Mouse (Mus musculus) testis, postnatal 14 days (tissue): ENCODE measurements around the gene Adprm.

ENCODE experiments used
- DNase-seq: peaks from one replicate; pipeline ENCODE4 v3.0.0; 2021; ENCODE audit warnings: low spot score

Adprm gene

DNA sequence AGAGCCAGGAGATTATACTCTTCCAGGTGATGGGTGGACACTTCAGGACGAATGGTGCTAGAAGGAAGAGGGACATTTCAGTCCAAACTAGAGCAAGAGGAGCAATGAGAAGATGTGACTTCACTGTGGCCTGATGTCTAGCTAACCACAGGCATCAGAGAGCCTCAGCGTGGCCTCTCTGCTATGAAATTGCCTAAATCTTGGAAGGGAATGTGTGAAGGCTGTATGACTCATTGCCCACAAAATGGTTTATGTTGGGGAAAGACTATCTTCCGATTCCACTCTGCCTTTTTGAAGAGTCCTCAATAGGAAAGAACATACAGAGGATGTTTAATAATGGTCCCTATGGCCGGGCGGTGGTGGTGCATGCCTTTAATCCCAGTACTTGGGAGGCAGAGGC, 24.4 kb upstream of the Adprm start:
- DNase-seq, result no peak

DNA sequence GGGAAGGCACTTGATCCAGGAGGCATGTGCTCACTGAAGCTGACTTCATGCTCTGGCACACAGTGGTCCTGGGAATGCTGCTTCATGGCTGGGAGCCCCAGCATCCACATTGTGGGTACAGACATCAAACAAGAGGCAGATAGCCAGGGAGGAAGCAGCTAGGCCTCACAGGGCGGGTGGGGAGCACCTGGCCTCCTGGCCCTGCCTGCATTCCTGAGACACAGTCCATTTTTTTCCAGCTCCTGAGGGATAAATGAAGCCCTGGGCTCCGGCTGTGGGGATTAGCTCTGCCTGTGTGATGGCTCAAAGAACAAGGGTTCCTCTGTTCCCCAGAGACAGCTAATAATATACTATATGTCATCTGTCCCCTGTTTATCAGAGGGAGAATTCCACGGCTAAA, 22.6 kb upstream of the Adprm start:
- DNase-seq, result no peak

DNA sequence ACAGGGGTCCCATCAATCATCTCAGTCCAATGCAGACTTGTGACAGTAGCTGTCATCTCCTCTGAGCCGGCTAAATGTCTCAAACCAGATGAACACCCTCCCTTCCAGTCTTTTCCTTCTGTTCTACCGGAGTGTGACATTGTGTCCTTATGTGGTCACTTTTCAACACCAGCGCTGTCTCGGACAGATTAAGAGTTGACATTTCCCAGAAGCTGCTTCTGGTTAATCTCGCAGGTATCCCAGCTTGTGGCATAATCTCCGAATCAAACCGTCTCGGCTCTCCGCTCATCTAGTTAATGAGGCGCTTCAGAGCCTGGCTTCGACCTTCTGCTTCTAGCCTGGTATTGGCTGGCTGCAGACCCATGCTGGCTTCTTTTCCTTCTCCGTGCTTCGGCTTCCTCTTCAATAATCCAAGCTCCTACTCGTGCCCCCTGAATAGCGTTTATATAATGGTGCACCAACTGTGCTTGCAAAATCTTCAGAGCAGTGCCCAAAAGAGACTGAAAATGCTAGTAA, 20.3 kb upstream of the Adprm start:
- DNase-seq, result no peak

GRCm38 (mm10) chr11:67067741-67068140, 15.3 kb upstream of the Adprm start:
- DNase-seq, result no peak

DNA sequence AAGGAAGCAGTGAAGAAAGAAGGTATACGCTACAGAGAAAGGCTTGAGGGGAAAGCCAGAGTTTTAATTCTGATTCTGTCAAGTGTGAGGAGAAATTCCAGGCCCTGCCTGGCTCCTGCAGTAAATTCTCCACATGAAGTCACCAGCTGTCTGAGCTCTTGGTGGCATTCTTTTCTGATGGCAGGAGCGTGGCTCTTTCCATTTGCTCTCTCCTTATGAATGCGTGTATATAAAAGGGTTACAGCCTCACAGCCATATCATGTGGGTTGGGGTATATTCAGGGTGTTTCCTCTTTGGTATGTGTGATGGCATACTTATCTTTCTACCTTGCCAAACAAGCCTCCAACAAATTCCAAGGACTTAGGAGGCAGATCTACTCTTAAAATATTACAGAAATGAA, 10.3 kb upstream of the Adprm start:
- DNase-seq, result no peak

DNA sequence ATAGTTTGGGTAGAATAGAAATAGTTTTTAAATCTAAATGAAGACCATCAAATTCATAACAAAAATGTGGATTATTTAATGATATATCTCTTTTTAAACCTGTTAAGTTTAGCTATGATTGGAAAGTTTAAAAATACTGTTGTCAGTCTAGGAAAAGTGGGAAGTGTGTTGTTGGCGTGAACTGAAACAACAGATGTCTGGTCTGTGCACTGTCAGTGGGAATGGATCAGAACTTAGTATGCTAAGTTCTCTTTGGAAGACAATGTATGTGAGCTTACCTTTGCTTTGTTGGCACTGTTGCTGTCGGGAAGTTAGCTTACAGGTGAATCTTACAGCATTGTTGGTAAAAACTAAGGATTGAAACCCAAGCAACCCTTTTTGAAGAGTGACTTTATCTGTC, 8.9 kb upstream of the Adprm start:
- no peak for DNase-seq

- DNase-seq, result no peak
Observed at GRCm38 (mm10) chr11:67054754-67055365, 2.5 kb upstream of the Adprm start.

GRCm38 (mm10) chr11:67051676-67052320, 596 bp downstream of the Adprm start:
- DNase-seq, result no peak

- DNase-seq, result no peak
Observed at GRCm38 (mm10) chr11:67049256-67049655, 3.1 kb downstream of the Adprm start.

- no peak for DNase-seq
Observed at GRCm38 (mm10) chr11:67048496-67048895, 3.9 kb downstream of the Adprm start.

DNA sequence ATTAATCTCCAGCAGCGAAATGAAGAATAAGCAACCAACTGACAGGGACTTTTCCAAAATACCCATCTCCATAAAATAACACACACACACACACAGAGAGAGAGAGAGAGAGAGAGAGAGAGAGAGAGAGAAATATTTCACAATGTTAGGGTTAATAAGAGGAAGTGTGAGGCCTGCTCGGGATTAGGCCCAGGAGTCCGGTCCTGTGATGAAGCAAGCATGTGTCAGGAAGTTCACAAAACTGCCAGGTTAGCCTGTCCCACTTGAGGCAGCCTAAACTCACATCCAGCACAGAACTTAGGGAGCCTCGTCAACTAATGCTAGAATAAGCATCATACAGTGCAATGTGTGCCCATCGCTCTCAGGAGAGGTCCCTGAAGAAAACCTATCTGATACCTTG, 5.2 kb downstream of the Adprm start:
- no peak for DNase-seq

DNA sequence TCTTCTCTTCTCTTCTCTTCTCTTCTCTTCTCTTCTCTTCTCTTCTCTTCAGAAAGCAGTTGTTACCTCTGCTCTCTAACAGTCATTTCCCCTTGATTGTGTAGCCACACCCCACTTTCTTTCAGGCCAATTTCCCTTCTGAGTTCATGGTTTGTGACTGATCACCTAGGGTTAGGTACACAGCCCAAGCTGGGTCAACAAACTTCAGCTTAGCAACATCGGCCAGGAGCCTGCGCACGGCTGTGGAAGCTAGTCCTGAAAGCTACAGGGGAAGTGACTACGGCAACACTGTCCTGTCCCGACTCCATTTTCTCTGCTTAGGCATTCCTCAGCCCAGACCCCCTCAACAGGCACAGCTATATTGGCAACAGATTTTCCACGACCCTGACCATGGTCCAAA, 7.4 kb downstream of the Adprm start:
- DNase-seq, result no peak

- DNase-seq, result no peak
Observed at GRCm38 (mm10) chr11:67043007-67043406, 9.4 kb downstream of the Adprm start.

DNA sequence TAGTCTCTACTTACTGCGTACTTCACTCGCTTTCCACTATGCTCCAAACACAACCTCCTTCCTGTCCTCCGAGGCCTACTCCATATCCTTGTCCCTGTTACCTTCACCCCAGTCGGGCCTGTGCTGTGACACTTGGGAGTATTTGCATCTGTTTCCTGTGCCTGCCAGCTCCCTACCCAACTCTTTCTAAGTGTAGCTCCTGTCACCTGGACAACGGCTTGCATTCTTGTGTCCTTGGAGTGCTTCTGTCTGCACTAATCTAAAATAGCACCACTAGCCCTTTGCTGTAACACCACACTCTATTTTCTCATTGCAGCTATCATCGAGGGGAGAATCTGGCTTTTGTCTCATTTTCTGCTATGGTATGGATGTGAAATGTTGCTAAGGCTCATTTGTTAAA, 11.9 kb downstream of the Adprm start:
- no peak for DNase-seq

DNA sequence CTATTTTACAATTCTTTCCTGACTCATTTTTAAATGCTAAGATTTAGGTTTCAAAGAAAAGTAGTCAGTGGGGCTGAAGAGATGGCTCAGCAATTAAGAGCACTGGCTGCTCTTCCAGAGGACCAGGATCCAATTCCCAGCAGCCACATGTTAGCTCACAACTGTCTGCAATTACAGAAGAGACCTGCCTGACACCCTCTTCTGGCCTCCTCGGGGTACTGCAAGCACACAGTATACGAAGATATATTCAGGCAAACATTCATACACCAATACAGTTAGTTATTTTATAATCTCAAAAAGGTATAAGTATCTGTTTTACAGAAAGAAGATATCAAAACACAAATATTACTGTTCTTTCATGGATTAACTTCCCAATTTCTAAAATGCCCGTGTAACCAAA, 12.6 kb downstream of the Adprm start:
- DNase-seq, result no peak

- no peak for DNase-seq
Observed at GRCm38 (mm10) chr11:67036892-67037291, 15.5 kb downstream of the Adprm start.

DNA sequence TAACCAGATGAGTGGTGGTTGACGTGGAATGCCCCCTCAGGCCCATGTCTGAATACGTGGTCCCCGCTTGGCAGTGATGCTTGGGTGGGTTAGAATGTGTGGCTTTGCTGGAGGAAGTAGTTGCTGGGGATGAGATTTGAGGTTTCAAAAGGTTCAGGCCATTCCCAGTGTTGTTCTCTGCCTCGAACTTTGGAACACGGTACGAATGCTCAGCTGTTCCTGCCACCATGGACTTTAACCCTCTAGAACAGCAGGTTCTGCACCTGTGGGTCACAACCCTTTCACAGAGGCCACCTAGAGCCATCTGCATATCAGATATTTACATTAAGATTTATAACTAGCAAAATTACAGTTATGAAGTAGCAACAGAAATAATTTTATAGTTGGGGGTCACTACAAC, 16.2 kb downstream of the Adprm start:
- DNase-seq, result no peak

- no peak for DNase-seq
Observed at GRCm38 (mm10) chr11:67034775-67035485, 17.5 kb downstream of the Adprm start.

DNA sequence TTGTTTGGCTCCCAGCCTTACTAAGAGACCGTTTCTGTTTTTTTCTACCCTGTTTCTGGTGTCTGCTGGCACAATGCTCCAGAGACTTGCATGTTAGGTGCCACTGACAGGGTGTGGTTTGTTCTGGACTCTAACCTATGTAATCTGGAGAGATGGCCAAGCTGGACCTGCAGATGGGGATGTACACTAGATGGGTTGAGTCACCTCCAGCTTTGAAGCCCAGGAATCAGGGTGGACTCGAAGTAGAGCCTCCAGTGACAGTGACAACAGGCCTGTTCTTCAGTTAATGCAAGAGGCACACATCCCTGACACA, 20.8 kb downstream of the Adprm start:
- no peak for DNase-seq

GRCm38 (mm10) chr11:67030904-67031602, 21.3 kb downstream of the Adprm start:
- DNase-seq, result no peak

DNA sequence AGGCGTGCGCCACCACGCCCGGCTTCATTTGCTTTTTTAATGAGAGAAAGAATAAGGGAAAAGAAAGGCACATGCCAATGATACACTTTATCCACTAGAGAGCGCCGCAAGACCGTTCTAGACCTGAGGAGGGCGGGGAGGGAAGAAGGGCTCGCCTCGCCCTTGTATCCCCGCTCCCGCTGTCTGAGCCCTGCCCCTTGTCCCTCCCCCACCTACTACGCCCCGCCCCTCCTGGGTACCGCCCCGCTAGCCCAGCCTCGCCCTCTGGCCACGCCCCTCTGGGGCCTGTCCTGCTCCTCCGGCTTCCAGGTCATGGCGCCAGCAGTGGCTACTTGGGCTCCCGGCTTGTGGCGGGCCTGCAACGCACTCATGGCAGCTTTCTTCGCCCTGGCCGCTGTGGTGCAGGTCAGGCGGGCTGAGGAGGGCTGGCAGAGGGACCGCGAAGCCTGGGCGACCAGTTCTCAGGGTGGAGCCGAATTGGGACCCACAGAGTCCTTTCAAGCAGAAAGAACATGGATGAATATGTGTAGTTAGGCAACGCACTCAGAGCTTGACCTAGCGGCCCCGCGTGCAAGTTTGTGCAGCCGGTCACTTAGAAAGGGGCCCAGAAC, 27.4 kb downstream of the Adprm start, which contains the start of gene Tmem220:
Tmem220 (plus strand) TSS at position 288 of the 611 bp plus-strand sequence.
- DNase-seq, result peak; percentile 89

GRCm38 (mm10) chr11:67023802-67024340, 28.5 kb downstream of the Adprm start:
- DNase-seq, result no peak
